Mouse (Mus musculus): ENCODE results near the gene Rtn3. TPM values are rescaled to one million over a fixed set of nuclear protein-coding genes. Genes with fewer than 3 reads are reported as not detected.

Rtn3 gene
- polyA plus RNA-seq, 1 experiment = 71.7 TPM

GRCm38 (mm10) chr19:7417911-7418849 lies 64.9 kb downstream of the Rtn3 start:
- TF ChIP-seq MYOD1 (IDR thresholded peaks at IDR 0.05; ENCODE audit: control insufficient read depth, insufficient read length, low read depth) (no peak), MAX (IDR thresholded peaks at IDR 0.05) (no peak), FOSL1 (IDR thresholded peaks at IDR 0.05; ENCODE audit: insufficient read depth, low read length, poor library complexity, severe bottlenecking) (no peak), CTCF (IDR thresholded peaks at IDR 0.05; ENCODE audit: control insufficient read depth, insufficient read depth, insufficient read length) (peak; percentile 96), CEBPB (IDR thresholded peaks at IDR 0.05; ENCODE audit: low read depth) (no peak), MYOG (IDR thresholded peaks at IDR 0.05; ENCODE audit: control insufficient read depth, extremely low read depth, insufficient read length) (no peak)
- H3K27me3 ChIP-seq (ENCODE audit: control insufficient read depth, insufficient read depth, insufficient read length) = no peaks in the 10 kb centered on the region
- peaks cover 35% of the 10 kb centered on the region for H3K79me2 ChIP-seq (ENCODE audit: control insufficient read depth, insufficient read depth)
- peak overlapping the region; percentile 83 for H3K4me3 ChIP-seq (ENCODE audit: insufficient read depth, poor library complexity, severe bottlenecking)
- peaks cover 15% of the 10 kb centered on the region for H3K36me3 ChIP-seq (ENCODE audit: control insufficient read depth, insufficient read depth)
- peak overlapping the region; percentile 93 for H3ac ChIP-seq (ENCODE audit: control insufficient read depth, insufficient read length, low read depth)
- peaks cover 24% of the 10 kb centered on the region for H3K79me3 ChIP-seq (ENCODE audit: low read depth)

GRCm38 (mm10) chr19:7416834-7417735 lies 66.0 kb downstream of the Rtn3 start, which contains the start of gene 2700081O15Rik:
Gene 2700081O15Rik, plus strand, starts transcription at chr19:7417625.
- TF ChIP-seq MYOD1 (IDR thresholded peaks at IDR 0.05; ENCODE audit: control insufficient read depth, insufficient read length, low read depth) (no peak), USF1 (IDR thresholded peaks at IDR 0.05; ENCODE audit: low read depth) (no peak), CEBPB (IDR thresholded peaks at IDR 0.05; ENCODE audit: low read depth) (no peak), FOSL1 (IDR thresholded peaks at IDR 0.05; ENCODE audit: insufficient read depth, low read length, poor library complexity, severe bottlenecking) (no peak), MAX (IDR thresholded peaks at IDR 0.05) (no peak), MYOG (IDR thresholded peaks at IDR 0.05; ENCODE audit: control insufficient read depth, extremely low read depth, insufficient read length) (no peak), CTCF (IDR thresholded peaks at IDR 0.05; ENCODE audit: control insufficient read depth, insufficient read depth, insufficient read length) (no peak)
- peak within 1 kb of the TSS; percentile 93 for H3ac ChIP-seq (ENCODE audit: control insufficient read depth, insufficient read length, low read depth)
- peaks cover 9% of the 10 kb centered on the region for H3K36me3 ChIP-seq (ENCODE audit: control insufficient read depth, insufficient read depth)
- peaks cover 24% of the 10 kb centered on the region for H3K79me3 ChIP-seq (ENCODE audit: low read depth)
- H3K4me3 ChIP-seq (ENCODE audit: insufficient read depth, poor library complexity, severe bottlenecking) = peak within 1 kb of the TSS; percentile 83
- H3K27me3 ChIP-seq (ENCODE audit: control insufficient read depth, insufficient read depth, insufficient read length) = no peaks in the 10 kb centered on the region
- H3K79me2 ChIP-seq (ENCODE audit: control insufficient read depth, insufficient read depth) = peaks cover 35% of the 10 kb centered on the region

- H3K79me3 ChIP-seq (ENCODE audit: low read depth) = peaks cover 24% of the 10 kb centered on the region
- peak overlapping the region; percentile 93 for H3ac ChIP-seq (ENCODE audit: control insufficient read depth, insufficient read length, low read depth)
- H3K27me3 ChIP-seq (ENCODE audit: control insufficient read depth, insufficient read depth, insufficient read length) = no peaks in the 10 kb centered on the region
- peaks cover 35% of the 10 kb centered on the region for H3K79me2 ChIP-seq (ENCODE audit: control insufficient read depth, insufficient read depth)
- peaks cover 9% of the 10 kb centered on the region for H3K36me3 ChIP-seq (ENCODE audit: control insufficient read depth, insufficient read depth)
- TF ChIP-seq CTCF (IDR thresholded peaks at IDR 0.05; ENCODE audit: control insufficient read depth, insufficient read depth, insufficient read length) (no peak), USF1 (IDR thresholded peaks at IDR 0.05; ENCODE audit: low read depth) (no peak), CEBPB (IDR thresholded peaks at IDR 0.05; ENCODE audit: low read depth) (no peak), MYOD1 (IDR thresholded peaks at IDR 0.05; ENCODE audit: control insufficient read depth, insufficient read length, low read depth) (no peak), FOSL1 (IDR thresholded peaks at IDR 0.05; ENCODE audit: insufficient read depth, low read length, poor library complexity, severe bottlenecking) (no peak), MAX (IDR thresholded peaks at IDR 0.05) (no peak), MYOG (IDR thresholded peaks at IDR 0.05; ENCODE audit: control insufficient read depth, extremely low read depth, insufficient read length) (no peak)
- peak overlapping the region; percentile 83 for H3K4me3 ChIP-seq (ENCODE audit: insufficient read depth, poor library complexity, severe bottlenecking)
These were observed 66.9 kb downstream of the Rtn3 start for GRCm38 (mm10) chr19:7415916-7416833.

DNA sequence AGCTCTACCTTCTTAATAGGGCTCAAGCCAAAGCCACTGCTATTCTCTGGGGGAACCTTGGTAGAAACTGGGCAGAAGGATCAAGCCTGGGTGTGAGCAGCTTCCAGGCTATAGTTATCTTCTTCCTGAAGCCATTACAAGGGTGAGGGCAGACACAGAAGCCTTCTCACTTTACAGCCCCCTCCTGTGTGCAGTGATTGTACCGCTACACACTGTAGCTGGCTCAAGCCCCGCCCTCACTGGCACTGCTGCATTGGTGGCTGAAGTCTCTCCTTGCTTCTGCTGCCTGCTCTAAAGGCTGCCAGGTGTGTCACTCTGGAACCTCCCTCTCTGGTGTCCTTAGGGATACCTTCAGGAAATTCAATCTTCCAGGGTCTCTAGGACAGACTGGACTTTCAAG lies 70.7 kb downstream of the Rtn3 start:
- H3K4me3 ChIP-seq (ENCODE audit: insufficient read depth, poor library complexity, severe bottlenecking) = no peak overlapping the region
- H3K36me3 ChIP-seq (ENCODE audit: control insufficient read depth, insufficient read depth) = no peaks in the 10 kb centered on the region
- no peaks in the 10 kb centered on the region for H3K79me2 ChIP-seq (ENCODE audit: control insufficient read depth, insufficient read depth)
- H3ac ChIP-seq (ENCODE audit: control insufficient read depth, insufficient read length, low read depth) = no peak overlapping the region
- H3K79me3 ChIP-seq (ENCODE audit: low read depth) = no peaks in the 10 kb centered on the region
- TF ChIP-seq MYOG (IDR thresholded peaks at IDR 0.05; ENCODE audit: control insufficient read depth, extremely low read depth, insufficient read length) (no peak), FOSL1 (IDR thresholded peaks at IDR 0.05; ENCODE audit: insufficient read depth, low read length, poor library complexity, severe bottlenecking) (no peak), CEBPB (IDR thresholded peaks at IDR 0.05; ENCODE audit: low read depth) (no peak), USF1 (IDR thresholded peaks at IDR 0.05; ENCODE audit: low read depth) (no peak), MYOD1 (IDR thresholded peaks at IDR 0.05; ENCODE audit: control insufficient read depth, insufficient read length, low read depth) (no peak), CTCF (IDR thresholded peaks at IDR 0.05; ENCODE audit: control insufficient read depth, insufficient read depth, insufficient read length) (no peak), MAX (IDR thresholded peaks at IDR 0.05) (no peak)
- no peaks in the 10 kb centered on the region for H3K27me3 ChIP-seq (ENCODE audit: control insufficient read depth, insufficient read depth, insufficient read length)

Measured in C2C12 (cell line).